Mouse (Mus musculus) thymus, postnatal 10 days (tissue): ENCODE data around the gene Abhd14b.

Experiments used
- DNase-seq, 2 experiments: peaks; one replicate each; pipeline ENCODE4 v3.0.0; 2021; ENCODE audit warnings: low spot score in 2 of 2

The Abhd14b gene

DNA sequence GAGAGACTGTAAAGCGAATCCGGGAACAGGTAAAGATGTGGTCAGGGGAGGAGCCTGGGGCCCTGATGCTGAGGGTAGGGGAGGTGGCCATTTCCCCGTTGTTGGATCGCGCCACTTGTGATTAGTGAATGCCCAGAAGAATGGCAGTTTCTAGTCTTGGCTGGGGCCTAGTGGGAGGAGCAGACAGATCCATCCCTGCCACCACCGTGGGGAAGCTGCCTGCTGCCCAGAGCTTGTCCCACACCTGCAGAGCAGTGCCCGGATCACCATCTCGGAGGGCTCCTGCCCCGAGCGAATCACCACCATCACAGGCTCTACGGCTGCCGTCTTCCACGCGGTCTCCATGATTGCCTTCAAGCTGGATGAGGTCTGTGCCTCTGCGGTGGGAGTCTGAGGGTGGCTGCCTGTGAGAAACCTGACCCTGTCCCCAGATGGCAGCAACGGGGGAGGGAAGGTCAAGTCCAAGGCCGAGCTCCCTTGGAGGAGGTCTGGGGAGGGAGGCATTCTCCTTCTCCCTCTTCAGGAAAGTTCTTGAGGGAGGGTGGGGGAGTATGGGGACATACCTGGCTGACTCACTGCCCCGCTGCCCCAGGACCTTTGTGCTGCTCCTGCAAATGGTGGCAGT lies 13.3 kb downstream of the Abhd14b start:
- no peak for DNase-seq

DNA sequence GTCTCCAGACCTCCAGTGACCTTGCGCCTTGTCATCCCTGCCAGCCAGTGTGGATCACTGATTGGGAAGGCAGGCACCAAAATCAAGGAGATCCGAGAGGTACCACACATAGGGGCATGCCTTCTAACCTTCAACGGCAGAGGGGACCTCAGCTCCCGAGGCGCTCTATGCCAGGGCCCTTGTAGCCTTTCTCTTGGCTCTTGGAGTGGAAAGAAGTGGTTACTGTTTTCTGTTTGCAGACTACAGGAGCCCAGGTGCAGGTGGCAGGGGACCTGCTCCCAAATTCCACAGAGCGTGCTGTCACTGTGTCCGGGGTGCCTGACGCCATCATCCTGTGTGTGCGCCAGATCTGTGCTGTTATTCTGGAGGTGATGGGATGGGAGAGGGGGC lies 13.8 kb downstream of the Abhd14b start:
- no peak for DNase-seq

DNA sequence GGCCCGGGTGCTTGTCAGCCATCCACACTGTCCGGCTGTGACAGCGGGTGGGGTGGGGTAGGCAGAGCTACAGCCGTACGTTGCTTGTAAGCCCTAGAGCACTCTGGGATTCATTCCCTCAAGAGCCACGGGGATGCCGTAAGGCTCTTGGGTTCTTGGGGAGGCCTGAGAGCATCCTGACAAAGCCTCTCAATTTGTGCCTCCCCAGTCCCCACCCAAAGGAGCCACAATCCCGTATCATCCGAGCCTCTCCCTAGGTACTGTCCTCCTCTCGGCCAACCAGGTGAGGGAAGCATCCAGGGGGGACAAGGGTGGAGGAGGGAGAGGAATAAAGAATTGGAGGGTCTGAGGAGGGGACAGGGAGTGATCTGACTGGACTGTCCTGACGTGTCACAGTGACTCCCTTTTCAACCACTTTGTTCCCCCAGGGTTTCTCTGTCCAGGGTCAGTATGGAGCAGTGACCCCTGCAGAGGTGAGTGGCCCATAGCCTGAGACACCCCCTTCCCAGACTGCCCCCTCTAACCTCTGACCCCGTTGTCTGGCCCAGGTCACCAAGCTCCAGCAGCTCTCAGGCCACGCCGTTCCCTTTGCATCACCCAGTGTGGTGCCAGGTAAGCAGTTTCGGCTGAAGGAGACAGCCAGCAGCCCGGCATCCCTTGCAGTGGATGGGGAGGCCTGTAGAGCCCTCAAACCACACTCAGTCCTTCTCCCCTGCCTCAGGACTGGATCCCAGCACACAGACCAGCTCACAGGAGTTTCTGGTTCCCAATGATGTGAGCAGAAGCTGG lies 14.6 kb downstream of the Abhd14b start:
- no peak for DNase-seq

DNA sequence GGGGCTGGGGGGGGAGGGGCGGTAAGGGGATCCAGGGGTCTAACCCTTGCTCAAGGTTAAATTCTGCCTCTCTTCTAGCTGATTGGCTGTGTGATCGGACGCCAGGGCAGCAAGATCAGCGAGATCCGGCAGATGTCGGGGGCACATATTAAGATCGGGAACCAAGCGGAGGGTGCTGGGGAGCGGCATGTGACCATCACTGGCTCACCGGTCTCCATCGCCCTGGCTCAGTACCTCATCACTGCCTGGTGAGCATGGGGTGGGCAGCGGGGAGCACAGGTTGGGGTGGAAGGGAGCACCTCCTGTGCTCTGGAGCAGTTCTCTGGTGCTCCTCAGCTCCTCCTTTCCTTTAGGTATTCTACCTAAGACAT lies 15.2 kb downstream of the Abhd14b start:
- DNase-seq = no peak

DNA sequence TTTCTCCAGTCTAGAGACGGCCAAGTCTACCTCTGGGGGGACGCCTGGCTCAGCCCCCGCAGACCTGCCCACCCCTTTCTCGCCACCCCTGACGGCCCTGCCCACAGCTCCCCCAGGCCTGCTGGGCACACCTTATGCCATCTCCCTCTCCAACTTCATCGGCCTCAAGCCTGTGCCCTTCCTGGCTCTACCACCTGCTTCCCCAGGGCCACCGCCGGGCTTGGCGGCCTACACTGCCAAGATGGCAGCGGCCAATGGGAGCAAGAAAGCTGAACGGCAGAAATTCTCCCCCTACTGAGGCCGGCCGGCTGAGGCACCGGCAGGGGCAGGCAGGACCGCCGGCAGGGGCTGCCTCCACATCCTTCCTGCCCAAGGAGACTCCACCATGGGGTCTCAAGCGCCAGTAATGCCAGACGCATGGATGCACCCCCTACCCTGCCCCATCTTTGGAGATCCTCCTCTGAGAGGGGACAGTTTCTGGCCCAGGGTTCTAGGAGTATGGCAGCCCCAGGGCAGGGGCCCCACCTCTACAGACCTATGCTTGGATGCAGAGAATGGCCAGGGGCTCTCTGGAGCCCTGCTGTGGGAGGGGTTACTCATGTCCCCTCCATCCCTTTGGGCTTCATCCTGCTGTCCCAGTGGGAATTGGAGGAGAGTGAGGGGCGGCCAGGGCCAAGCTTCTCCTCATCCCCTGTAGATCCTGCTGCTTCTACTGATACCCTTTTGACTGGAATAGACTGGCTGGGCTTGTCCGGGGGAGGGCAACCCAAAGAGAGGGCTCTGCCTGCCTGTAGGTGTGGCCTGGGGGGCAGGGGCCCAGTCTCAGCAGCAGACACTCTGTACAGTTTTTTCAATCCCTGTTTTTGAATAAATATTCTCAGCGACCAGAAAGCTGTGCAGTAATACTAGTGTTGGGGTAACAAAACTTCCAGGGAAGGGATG lies 16.1 kb downstream of the Abhd14b start:
- no peak for DNase-seq

DNA sequence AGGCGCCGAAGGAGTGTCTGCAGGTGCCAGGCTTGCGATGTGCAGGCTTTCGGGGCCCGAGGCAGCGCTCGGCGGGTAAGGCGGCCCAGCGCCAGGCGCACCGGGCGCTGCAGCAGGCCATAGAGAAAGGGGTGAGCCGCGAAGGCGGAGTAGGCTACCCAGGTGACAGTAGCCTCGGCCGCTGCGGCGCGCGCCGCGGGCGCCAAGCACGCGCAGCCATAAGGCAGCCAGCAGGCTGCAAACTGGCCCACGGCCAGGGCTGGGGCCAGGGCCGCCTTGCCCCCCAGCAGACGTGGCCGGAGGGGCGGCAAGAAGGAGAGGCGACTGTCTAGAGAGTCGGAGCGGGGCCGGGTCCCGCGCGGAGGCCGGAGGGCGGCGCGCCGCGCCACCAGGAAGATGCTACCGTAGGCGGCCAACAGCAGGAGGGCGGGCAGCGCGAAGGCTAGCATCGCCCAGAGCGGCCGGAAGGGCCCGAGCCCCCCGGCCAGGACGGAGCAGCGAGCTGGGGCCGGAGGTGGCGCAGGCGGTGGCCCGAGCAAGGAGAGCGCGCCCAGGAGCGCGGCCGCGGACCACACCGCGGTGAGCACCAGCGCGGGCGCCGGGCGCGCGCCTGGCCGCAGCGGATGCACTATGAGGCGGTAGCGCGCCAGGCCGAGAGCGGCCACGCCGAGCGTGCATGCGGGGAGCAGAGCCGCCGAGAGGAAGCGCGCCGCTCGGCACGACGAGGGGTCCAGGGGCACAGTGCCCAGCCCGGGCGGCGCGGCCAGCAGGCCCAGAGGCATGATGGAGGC lies 17.7 kb downstream of the Abhd14b start:
- no peak for DNase-seq

DNA sequence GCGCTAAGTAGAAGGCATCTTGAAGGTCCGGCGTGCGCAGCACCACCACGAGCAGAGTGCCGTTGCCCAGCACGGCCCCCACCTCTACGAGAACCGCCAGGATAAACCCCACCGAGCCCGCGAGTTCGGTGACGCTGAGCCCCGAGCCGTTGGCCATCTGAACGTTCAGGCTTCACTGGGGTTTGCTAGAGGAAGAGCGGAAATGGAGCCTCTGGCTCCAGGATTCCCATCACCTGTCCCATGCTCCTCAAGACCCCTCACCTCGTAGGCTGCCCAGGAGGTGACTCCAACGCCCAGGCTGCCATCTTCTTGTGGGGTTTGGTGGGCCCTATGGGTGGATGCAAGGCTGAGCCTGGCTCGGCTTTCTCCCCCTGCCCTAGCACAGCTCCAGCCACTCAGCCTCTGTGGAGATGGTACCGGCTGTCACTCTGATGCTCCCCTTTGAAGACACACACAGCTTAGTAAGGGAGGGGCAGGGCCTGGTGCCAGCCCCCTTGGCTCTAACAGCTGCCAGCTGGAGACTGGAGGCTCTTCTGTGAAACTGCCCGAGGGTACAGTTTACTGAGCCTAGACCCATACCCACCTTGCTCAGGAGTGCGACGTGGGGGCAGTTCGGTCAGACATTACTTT lies 18.4 kb downstream of the Abhd14b start, which contains the start of gene Gpr62:
Gene Gpr62 (minus strand): TSS at position 368 of the 630 bp plus-strand sequence.
- DNase-seq = no peak

DNA sequence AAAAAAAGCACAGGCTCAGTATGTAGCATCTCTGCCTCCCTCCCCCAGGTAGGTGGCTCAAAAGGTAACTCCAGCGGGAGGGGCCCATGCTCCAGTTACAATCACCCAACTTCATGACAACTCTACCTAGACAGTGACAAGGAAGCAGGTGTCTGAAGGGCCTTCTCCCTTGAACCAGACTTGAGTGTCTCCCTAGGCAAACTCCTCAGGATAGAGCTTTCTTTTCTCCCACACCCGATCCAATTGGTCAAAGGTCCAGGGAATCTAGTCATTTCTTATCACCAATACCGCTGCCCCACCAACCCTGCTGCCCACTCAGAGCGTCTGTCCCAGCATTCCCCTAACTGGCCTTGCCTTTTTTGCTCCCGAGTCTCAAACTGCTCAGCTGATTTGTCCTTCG lies 19.5 kb downstream of the Abhd14b start:
- DNase-seq = no peak

DNA sequence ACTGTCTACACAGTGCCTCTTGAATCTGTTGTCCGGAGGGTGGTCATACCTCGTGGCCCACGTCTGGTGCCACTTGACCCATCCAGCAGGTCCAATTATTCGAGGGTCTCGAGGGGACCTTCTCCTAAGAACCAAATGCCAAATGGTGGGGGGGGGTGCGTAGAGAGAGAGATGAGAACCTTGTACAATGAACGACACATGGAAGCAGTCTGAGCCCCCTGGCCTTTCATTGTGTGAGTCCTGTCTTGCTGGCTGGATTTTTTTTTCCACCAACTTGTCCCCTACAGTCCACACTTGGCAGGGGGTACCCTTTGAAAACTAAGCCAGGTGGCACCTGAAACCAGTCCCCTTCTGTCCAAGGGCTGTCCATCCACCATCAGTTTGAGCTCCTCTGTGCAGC lies 20.5 kb downstream of the Abhd14b start:
- DNase-seq = no peak

DNA sequence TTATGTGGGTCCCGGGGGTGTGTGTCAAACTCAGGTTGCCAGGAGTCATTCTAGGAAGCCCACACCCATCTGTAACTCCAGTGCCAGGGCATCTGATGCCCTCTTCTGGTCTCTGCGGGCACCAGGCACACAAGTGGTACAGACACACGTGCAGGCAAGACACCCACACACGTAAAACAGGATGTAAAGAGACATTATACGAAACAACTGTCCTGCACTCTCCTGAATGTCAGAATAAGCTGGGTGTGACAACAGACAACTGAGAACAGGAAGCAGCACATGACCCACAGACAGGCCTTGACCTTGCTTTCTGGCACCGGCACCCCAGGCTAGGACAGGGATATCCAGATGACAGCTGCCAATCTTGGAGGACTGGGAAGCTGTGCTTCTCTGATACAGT lies 22.1 kb downstream of the Abhd14b start:
- no peak for DNase-seq

DNA sequence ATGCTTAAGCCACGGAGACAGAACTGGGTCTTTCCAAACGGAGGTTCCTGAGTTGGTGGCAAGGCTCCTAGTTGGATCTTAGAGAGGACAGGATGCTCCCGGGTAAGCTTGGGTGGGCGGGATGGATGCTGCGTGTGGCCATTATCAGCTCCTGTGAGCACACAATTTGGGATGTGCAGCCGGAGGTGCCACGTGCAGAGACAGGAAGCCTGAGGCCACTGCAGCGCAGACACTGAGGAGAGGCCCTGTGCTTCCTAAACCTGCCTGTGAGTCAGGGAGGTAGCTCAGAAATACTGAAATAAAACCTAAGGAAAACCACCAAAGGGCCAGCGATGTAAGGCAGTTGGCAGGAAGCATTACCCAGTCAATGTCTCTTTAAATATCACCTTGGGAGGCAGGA lies 22.5 kb downstream of the Abhd14b start:
- DNase-seq = no peak

DNA sequence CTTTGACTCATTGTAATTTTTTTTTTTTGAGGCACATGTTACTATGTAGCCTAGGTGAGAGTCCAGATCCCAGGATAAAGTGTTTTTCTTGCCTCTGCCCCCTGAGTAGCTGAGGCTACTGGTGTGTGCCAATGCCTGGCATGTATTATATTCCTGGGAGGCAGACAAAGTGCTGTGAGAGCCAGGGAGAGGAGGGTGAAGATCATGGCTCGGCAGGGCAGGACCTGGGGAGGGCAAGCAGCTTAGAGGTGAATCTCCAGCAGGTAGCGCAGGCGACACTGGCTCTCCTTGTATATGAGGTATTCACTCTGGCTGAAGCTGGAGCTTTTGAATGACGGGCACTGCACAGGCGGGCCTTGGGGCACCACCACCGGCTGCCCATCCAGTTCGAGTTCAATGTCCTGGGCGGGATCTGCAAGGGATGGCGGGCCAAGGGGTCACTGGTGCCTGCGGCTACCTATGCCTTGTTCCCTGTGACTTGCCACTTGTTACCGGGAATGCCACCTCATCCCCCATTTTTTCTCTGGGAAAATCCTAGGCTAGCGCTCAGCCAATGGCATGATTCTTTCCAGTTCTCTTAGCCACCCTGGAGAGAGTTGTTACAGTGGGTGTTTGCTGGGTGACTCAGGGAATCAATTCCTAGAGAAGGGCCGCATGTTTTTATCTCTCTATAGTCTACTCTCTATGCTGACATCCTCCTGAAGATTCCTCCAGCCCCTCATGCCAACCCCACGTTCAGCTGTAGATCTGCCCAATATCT lies 23.9 kb downstream of the Abhd14b start:
- no peak for DNase-seq

DNA sequence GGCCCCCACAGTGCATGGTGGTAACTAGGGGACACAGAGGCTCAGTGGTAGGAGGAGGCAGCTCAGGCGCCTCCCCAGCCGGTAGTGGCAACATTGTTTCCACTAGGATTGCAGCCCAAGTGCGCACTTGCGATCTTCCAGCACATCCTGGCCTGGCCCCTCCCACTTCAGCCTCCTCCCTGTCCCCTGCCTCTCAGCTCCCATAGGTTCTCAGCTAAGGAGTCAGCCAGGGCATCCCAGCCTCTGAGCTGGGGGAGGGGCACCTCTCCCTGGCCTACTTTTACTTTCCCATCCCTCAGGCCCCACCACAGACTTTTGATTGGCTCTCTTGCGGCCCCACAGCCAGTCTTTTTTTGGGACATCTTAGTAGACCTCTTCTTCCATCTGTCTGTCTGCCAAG lies 24.6 kb downstream of the Abhd14b start:
- no peak for DNase-seq

DNA sequence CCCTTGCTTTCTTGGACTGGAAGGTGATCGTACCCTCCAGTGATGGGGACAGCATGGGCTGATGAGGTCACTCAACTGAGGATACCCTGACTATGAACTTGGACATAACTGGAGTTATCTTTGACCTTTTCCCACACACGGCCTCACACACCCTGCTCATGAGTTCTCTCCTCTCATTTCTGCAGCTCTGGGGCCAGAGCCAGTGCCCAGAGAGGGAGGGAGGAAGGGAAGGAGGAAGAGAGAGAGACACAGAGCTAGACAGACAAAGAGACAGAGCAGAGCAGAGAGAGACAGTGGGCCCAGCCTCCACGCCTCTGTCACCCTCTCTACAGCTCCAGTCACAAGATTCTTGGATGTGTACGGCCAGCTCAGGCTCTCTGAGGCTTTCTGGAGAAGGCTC lies 25.1 kb downstream of the Abhd14b start:
- no peak for DNase-seq

DNA sequence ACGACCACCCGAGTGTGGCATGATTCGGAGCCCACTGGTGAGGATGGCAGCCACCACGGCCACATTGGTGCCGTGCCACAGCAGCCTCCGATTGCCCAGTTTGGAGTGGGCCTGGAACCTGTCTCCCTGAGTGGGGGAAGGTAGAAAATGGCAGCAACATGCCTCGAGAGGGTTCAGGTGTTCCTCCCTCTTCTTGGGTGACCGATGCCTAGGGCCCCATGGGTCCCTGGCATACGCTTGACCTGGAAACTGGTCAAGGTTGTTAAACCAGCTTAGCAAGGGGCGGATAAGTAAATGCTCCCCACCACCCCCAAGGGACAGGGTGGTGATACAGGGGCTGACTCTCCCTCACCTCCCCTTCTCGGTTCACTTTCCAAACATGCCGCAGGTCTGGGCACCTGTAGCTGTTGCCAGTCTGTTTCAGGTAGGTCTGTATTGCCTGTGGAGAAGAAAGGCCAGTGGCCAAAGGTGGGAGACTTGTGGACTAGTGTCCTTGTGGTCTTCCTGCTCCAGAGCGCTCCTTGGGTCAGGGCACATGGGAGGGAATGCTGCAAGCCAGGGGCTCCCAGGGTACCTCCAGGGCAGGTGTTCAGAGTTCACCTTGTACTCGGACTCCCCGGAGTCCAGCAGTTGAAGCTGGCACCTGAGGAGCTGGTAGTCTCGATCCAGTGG lies 26.0 kb downstream of the Abhd14b start:
- no peak for DNase-seq

DNA sequence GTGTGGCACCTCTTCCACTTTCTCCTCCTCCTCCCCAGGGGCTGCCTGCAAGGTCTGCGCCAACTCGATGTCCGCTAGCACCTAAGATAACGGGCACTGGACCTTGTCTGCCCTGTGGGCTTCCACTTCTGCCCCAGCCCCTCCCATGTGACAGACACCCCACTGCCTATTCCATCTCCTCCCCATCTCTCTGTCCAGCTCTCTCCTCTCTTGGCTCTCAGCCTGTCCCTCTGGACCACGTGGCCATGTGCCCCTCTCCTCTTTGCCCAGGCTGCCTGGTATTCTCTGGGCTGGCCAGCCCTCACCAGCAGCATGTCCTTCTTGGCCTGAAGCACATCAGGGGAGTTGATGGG lies 26.5 kb downstream of the Abhd14b start:
- DNase-seq = no peak

DNA sequence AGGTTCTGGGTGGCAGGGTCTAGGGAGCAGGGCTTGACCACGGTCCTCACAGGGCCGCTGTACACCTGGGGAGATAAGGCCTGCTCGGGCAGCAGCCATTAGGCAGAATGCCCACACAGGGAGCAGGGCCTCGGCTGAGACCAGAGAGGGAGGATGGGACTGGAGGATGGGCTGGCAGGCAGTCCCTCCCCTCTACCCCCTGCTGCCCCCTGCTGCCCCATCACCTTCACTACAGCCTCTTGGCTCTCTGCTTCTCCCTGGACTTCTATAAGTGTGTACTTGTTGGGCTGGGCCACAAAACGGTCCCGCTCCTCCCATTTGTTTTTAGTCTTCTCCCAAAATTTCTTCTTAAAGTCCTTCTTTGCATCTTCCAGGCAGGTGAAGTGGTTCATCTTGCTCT lies 27.2 kb downstream of the Abhd14b start:
- DNase-seq = peak; percentile 48 to 74

DNA sequence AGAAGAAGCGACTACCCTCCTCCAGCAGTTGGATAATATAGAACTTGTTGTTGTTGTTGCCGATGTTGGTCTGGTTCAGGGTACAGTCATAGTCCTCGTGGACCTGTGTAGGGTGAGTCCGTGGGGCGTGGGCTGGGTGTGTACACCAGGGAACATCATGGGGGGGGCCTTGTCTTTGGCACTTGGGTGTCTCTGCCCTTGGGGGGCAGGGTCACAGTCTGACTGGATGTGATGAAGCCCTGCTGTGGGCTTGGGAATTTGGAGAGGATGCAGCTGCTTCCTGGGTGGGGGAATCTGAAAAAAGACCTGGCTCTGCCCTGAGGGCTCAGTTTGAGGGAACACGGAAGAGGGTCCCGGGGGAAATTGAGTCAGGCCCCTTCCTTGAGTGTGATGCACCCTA lies 27.8 kb downstream of the Abhd14b start:
- no peak for DNase-seq

DNA sequence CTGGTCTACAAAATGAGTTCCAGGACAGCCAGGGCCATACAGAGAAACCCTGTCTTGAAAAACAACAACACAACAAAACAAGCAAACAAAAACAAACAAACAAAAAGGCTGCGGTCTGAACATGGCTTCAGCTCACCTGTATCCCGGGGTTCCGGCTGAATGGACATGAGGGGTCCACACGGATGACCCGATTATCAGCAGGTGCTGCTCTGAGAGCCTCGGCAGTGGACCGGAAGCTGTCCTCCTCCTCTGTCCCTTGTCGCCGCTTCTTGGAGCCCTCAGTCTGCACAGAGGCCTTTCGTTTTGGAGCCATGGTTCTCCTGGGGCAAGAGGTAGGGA lies 28.4 kb downstream of the Abhd14b start, which contains the start of gene Rrp9:
Gene Rrp9 (plus strand): TSS at position 301 of the 339 bp plus-strand sequence.
- no peak for DNase-seq
